Mouse (Mus musculus) intestine, embryonic 14.5 days (tissue): ENCODE data around the gene Thsd7b. TPM values are rescaled to one million over a fixed set of nuclear protein-coding genes. Genes with fewer than 3 reads are reported as not detected.

Experiments used
- ATAC-seq: fragments of 200-750 bp; cut with Nextera tagmentation; replicated peaks from 2 replicates; pipeline ENCODE4 v1.8.0; 2017; ENCODE audit warnings: low read depth, moderate number of reproducible peaks, moderate TSS enrichment, moderate library complexity; ENCODE audit not compliant: low FRiP score, low TSS enrichment
- DNase-seq: peaks from one replicate; pipeline ENCODE4 v3.0.0-alpha.2; 2018; ENCODE audit warnings: low spot score
- H3K27ac ChIP-seq: fragments of 300-500 bp; sonication (generic); 2 replicates; pipeline ENCODE4 v1.5.1; 2014; ENCODE audit warnings: low read depth, mild to moderate bottlenecking, control low read depth
- H3K27me3 ChIP-seq: fragments of 300-500 bp; sonication (generic); replicated peaks from 2 replicates; pipeline ENCODE4 v1.6.1; 2014; ENCODE audit warnings: low read length, control low read depth; ENCODE audit not compliant: control insufficient read depth, insufficient read depth
- H3K36me3 ChIP-seq: fragments of 300-500 bp; sonication (generic); 2 replicates; pipeline ENCODE4 v1.6.1; 2014; ENCODE audit warnings: low read length, control low read depth; ENCODE audit not compliant: control insufficient read depth, insufficient read depth
- H3K4me1 ChIP-seq: fragments of 300-500 bp; sonication (generic); replicated peaks from 2 replicates; pipeline ENCODE4 v1.6.1; 2014; ENCODE audit warnings: low read length, control low read depth, mixed read lengths; ENCODE audit not compliant: control insufficient read depth, insufficient read depth
- H3K4me2 ChIP-seq: fragments of 300-500 bp; sonication (generic); 2 replicates; pipeline ENCODE4 v1.6.1; 2014; ENCODE audit warnings: low read length
- H3K4me3 ChIP-seq: fragments of 300-500 bp; sonication (generic); 2 replicates; pipeline ENCODE4 v1.5.1; 2014; ENCODE audit warnings: low read depth, low read length, control low read depth, mixed read lengths
- H3K9ac ChIP-seq: fragments of 300-500 bp; sonication (generic); 2 replicates; pipeline ENCODE4 v1.6.1; 2014; ENCODE audit warnings: mild to moderate bottlenecking, low read length
- H3K9me3 ChIP-seq: fragments of 300-500 bp; sonication (generic); 2 replicates; pipeline ENCODE4 v1.6.1; 2016; ENCODE audit warnings: low read length, control low read depth; ENCODE audit not compliant: control insufficient read depth
- WGBS: fragments of 180-500 bp; shearing (Covaris S2); extraction: QIAGEN DNeasy Blood & Tissue Kit; methylation state at CpG from one replicate; pipeline ENCODE4 v1.1.7; 2014; 5-methylcytosine and 5-hydroxymethylcytosine counted together
- polyA plus RNA-seq: library from polyadenylated mRNA; unstranded; fragments of >200 nt; fragmentation: Nextera tagmentation; extraction: Ambion mirVana; gene quantifications from 2 replicates; pipeline ENCODE4 v1.2.1, GENCODE M21; 2014

The Thsd7b gene
- polyA plus RNA-seq, 1 experiment from 2014 or later: 1.0 TPM

DNA sequence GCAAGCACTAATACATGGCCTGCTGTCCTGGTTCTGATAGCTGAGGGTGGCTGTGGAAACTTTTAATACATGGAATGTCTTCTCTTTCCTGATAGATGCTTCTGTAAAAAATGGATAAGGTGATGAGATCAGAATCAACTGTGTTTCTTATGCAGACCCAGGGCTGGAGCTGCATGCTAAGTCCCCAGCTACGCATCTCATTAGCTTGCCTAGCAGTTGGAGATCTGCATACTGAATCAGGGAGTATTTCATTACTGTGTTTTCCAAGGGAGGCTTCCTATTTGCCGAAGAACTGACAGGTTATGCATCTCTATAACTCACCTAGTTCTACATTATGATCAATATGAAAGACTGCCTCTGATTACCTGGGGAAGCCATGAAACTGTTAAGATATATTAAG, 84.3 kb downstream of the Thsd7b start:
- no peaks in the 10 kb centered on the region for H3K4me1 ChIP-seq
- no peak overlapping the region for H3K27ac ChIP-seq
- WGBS: 80% methylated on average over 2 of the region's 2 CpGs
- no peak for ATAC-seq
- H3K4me3 ChIP-seq: no peak overlapping the region
- H3K9ac ChIP-seq: no peak overlapping the region
- no peak for DNase-seq
- no peaks in the 10 kb centered on the region for H3K27me3 ChIP-seq
- no peaks in the 10 kb centered on the region for H3K9me3 ChIP-seq
- H3K36me3 ChIP-seq: no peaks in the 10 kb centered on the region
- H3K4me2 ChIP-seq: no peak overlapping the region

DNA sequence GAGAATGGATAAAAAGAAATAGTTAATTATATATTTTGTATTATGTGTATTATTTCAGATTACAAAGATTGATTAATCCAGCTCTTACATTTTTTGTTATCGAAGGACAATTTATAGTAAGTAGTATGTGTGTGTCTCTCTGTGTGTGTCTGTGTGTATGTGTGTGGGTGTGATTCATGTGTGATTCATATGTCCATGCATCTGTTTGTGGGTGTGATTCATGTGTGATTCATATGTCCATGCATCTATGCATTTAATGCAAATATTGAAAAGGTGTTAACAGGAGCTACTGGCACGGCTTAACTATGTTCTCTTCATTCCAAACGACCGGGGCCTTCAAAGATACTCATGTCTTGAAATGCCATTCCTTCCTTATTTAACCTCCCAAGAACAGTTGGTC, 90.3 kb downstream of the Thsd7b start:
- H3K36me3 ChIP-seq: no peaks in the 10 kb centered on the region
- 91% methylated on average over 4 of the region's 4 CpGs for WGBS
- H3K4me2 ChIP-seq: no peak overlapping the region
- DNase-seq (no peak), ATAC-seq (no peak)
- no peaks in the 10 kb centered on the region for H3K9me3 ChIP-seq
- no peak overlapping the region for H3K27ac ChIP-seq
- no peaks in the 10 kb centered on the region for H3K4me1 ChIP-seq
- H3K4me3 ChIP-seq: no peak overlapping the region
- no peaks in the 10 kb centered on the region for H3K27me3 ChIP-seq
- no peak overlapping the region for H3K9ac ChIP-seq

DNA sequence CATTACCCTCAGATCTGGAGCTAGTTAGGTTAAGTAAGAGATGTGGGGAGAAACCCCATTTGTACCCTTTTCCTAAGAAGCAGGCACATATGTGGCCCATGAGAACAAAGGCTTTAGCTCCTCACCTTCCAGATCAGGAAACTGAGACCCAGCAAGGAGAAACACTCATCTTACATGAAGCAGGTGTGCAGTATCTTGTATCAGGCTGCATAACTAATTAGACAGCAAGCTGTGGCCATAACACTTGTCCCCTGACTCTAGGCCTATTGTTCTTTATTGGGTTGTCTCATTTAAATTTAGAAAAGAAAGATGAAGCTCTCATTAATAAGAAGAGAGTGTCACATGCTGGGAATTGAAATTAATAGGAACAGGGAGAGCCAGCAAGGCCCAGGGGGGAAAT, 91.7 kb downstream of the Thsd7b start:
- Histone ChIP-seq H3K4me2 (no peak overlapping the region), H3K36me3 (no peaks in the 10 kb centered on the region), H3K9me3 (no peaks in the 10 kb centered on the region), H3K4me1 (no peaks in the 10 kb centered on the region), H3K4me3 (no peak overlapping the region), H3K27ac (no peak overlapping the region), H3K27me3 (no peaks in the 10 kb centered on the region), H3K9ac (no peak overlapping the region)
- DNase-seq: no peak
- no peak for ATAC-seq

DNA sequence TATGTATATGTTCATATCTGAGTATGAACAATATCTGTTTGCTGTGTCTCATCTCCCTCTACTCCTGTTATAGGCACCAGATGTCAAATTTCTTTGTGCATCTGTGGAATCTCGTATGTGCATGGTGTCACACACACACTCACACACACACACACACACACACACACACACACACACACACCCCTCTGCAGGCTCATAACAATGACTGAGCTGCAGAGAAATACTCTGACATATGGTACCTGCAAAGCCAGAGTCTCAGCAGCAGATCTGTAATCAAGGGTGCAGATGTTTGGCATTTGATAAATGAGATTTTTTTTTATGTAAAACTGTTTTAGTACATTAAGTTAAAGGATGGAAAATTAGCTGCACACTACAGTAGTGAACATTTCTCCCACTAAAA, 92.5 kb downstream of the Thsd7b start:
- Histone ChIP-seq H3K9me3 (no peaks in the 10 kb centered on the region), H3K9ac (no peak overlapping the region), H3K4me3 (no peak overlapping the region), H3K36me3 (no peaks in the 10 kb centered on the region), H3K27ac (no peak overlapping the region), H3K4me1 (no peaks in the 10 kb centered on the region), H3K27me3 (no peaks in the 10 kb centered on the region), H3K4me2 (no peak overlapping the region)
- 57% methylated on average over 1 of the region's 1 CpGs for whole genome bisulfite sequencing
- DNase-seq (no peak), ATAC-seq (no peak)

DNA sequence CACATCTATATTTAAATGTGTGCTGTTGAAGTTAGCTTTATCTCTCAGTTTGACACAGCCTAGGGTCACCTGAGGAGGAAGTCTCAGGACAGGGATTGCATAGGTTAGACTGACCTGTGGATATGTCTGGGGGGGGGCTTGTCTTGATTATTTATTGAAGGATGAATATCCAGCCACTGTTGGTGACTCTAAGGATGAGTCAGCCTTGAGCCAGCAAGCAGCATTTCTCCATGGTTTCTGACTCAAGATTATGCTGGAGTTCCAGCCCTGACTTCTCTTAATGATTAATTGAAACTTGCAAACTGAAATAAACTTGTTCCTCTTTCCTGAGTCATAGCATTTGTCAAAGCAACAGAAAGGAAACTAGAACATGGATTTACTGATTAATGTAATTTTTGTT, 113.4 kb downstream of the Thsd7b start:
- DNase-seq (no peak), ATAC-seq (no peak)
- no peaks in the 10 kb centered on the region for H3K4me1 ChIP-seq

DNA sequence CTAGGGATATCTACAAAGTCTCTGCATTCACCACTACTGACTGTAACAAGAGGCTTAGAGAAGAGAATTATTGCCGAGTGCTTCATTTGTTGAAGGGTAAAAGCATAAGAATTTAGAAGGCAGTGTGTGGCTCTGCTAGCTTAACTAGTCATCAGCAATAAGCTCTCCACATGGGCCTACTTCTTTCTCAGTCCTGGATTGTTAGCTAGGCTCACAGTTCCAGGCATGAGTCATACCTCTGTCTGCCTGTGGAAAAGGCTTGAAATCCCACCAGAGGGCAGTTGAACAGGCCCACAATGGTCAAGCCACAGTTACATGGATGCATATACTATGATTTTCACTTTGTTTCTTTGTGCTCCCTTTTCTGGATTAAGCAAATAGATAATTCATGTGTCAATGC, 138.5 kb downstream of the Thsd7b start:
- DNase-seq: no peak
- WGBS: 90% methylated on average over 1 of the region's 1 CpGs
- Histone ChIP-seq H3K4me3 (no peak overlapping the region), H3K36me3 (no peaks in the 10 kb centered on the region), H3K9ac (no peak overlapping the region), H3K4me1 (no peaks in the 10 kb centered on the region), H3K27me3 (no peaks in the 10 kb centered on the region), H3K9me3 (no peaks in the 10 kb centered on the region), H3K27ac (no peak overlapping the region), H3K4me2 (no peak overlapping the region)
- ATAC-seq: no peak

More for the DNA sequence above, 113.4 kb downstream of the Thsd7b start:
- no peaks in the 10 kb centered on the region for H3K27me3 ChIP-seq
- H3K4me3 ChIP-seq: no peak overlapping the region
- no peak overlapping the region for H3K4me2 ChIP-seq
- H3K9me3 ChIP-seq: no peaks in the 10 kb centered on the region
- no peak overlapping the region for H3K9ac ChIP-seq
- H3K27ac ChIP-seq: no peak overlapping the region
- no peaks in the 10 kb centered on the region for H3K36me3 ChIP-seq

DNA sequence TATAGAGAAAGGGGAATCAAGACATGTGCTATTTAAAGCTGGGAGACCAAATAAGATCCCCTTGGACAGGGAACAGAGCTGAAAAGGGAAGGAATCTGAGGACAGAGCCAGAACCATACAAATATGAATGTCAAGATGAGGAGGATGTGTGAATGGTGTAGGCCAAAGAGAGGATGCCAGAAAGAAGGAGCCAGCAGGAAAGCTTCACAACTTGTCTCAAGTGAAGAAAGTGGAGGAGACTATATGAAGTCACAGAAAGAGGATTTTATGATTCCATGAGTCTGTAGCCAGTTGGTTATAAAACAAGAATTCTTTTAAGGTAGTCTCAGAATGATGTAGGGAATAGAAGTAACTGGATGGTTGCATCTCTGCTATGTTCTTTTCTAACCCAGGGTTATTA, 148.5 kb downstream of the Thsd7b start:
- Histone ChIP-seq H3K4me3 (no peak overlapping the region), H3K27ac (no peak overlapping the region), H3K36me3 (no peaks in the 10 kb centered on the region), H3K27me3 (no peaks in the 10 kb centered on the region), H3K4me1 (no peaks in the 10 kb centered on the region), H3K9me3 (no peaks in the 10 kb centered on the region), H3K4me2 (no peak overlapping the region), H3K9ac (no peak overlapping the region)
- no peak for ATAC-seq
- no peak for DNase-seq

DNA sequence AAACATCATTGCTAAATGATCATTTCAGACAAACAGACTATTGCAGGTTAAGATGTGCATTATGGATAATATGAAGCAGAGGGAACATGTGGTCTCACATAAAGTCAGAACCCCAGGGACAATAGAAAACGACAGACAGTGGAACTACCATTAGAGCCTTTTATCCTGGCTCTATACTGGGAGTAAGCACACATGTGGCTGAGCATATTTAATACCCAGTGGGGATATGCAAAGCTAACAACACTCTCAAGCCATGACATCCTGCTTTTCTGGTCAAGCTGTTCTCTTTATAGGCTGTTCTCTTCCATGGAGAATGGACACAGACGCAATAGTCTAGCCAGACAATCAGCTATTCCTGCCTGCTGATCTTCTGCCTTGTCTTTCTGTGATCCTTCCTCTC, 191.3 kb downstream of the Thsd7b start:
- H3K27me3 ChIP-seq: no peaks in the 10 kb centered on the region
- DNase-seq (no peak), ATAC-seq (no peak)
- 81% methylated on average over 2 of the region's 2 CpGs for WGBS
- H3K9ac ChIP-seq: no peak overlapping the region
- H3K4me2 ChIP-seq: no peak overlapping the region
- no peak overlapping the region for H3K4me3 ChIP-seq
- no peaks in the 10 kb centered on the region for H3K9me3 ChIP-seq
- no peak overlapping the region for H3K27ac ChIP-seq
- no peaks in the 10 kb centered on the region for H3K4me1 ChIP-seq
- H3K36me3 ChIP-seq: no peaks in the 10 kb centered on the region

DNA sequence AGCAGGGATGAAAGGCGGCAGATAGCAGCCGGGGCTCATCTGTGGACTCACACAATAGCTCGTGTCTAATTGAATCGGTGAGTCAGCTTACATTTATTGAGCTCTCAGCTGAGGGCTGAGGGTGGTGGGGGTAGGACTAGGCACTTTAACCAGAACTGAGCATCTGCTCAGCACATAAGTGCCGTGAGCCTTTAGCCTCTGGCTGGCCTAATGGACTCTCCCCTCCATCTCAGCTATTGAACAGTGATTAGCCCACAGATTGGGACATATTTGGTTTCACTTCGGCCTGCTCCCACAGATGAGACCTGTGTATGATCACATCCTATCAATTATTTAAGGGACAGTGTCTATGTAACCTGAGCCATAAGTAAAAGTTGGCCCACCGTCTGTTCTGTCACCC, 200.4 kb downstream of the Thsd7b start:
- H3K9ac ChIP-seq: no peak overlapping the region
- ATAC-seq (no peak), DNase-seq (no peak)
- 74% methylated on average over 7 of the region's 7 CpGs for WGBS
- no peak overlapping the region for H3K4me2 ChIP-seq
- H3K4me1 ChIP-seq: no peaks in the 10 kb centered on the region
- no peaks in the 10 kb centered on the region for H3K36me3 ChIP-seq
- H3K4me3 ChIP-seq: no peak overlapping the region
- no peak overlapping the region for H3K27ac ChIP-seq
- no peaks in the 10 kb centered on the region for H3K27me3 ChIP-seq
- no peaks in the 10 kb centered on the region for H3K9me3 ChIP-seq
